Mouse (Mus musculus) stomach, postnatal 0 days (tissue): ENCODE data around the gene Zc3hav1.

Experiments used
- CTCF ChIP-seq: IDR thresholded peaks from 2 replicates; pipeline ENCODE4 v1.5.1; 2016; ENCODE audit warnings: antibody characterized with exemption, low read depth, mild to moderate bottlenecking, moderate library complexity
- EP300 ChIP-seq: optimal IDR thresholded peaks from 2 replicates; pipeline ENCODE3; 2016; ENCODE audit warnings: antibody characterized with exemption

DNA sequence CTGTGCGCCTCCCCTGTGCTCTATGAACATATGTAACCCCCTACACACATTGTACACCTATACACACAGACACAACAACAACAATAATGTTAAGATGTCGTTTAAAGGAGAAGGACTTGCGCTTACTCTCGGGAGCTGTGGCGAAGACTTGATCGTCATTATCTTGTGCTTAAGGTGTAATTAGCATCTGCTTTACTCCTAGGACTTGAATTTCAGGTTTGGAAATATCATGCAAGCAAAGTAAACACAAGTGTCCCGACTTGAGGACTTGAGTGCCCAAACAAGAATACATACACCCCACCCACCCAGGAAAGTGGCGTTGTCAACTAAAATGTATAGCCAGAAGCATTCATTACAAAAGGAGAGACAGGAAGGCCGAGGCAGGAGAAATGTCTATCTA is 4.6 kb downstream of the Zc3hav1 start:
- no peak for TF ChIP-seq EP300
- no peak for TF ChIP-seq CTCF
